Mouse (Mus musculus) bone marrow, adult 2 months (tissue): ENCODE data around the gene Traf1.

Experiments
- CTCF ChIP-seq: fragments of 200-500 bp; IDR thresholded peaks from 2 replicates; pipeline ENCODE4 v1.5.1; 2011; ENCODE audit warnings: low read length, control low read depth; ENCODE audit not compliant: control insufficient read depth, insufficient read depth
- POLR2A ChIP-seq: fragments of 200-500 bp; IDR thresholded peaks from 2 replicates; pipeline ENCODE4 v1.6.1; 2011; ENCODE audit warnings: low read depth, mild to moderate bottlenecking, control low read depth, low read length, borderline replicate concordance; ENCODE audit not compliant: control insufficient read depth

- TF ChIP-seq CTCF (no peak), POLR2A (no peak)
Measured at GRCm38 (mm10) chr2:34901726-34902125, 59.8 kb downstream of the Traf1 start.
